Mouse (Mus musculus) gastrocnemius, postnatal 36 days (tissue): ENCODE measurements around the gene Svip. TPM values are rescaled to one million over a fixed set of nuclear protein-coding genes. Genes with fewer than 3 reads are reported as not detected.

Experiments used
- DNase-seq, 2 experiments: peaks; one replicate each; pipeline ENCODE4 v3.0.0; 2022
- intact Hi-C: fragments of 180-260 bp; cut with DNase I; formaldehyde crosslinking; loops from one replicate; pipeline ENCODE4 v1.15.1; 2025
- total RNA-seq, 2 experiments: library from RNA; stranded (reverse); gene quantifications; 2 replicates each; pipeline ENCODE4 v1.2.3; 2021

Svip gene
- total RNA-seq, 2 experiments from 2014 or later, result 13.8 to 17.7 TPM

DNA sequence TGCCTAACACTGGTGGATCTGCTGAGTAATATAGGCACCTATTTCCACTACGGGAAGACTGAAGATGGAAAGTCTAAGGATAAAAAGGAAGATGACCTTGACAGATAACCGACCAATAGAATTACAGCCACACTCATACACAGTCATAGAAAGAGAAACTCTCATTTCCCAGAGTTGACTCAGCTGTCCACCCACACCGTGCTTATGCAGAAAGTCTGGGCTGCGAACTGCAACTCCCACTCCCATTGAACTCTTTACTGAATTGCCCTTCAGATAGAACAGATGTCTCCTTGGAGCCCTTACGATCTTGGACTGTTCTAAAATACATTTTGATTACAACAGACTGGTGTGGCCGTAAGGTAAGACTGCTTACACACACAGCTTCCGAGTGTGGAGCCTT lies 41.1 kb downstream of the Svip start:
- no peak for DNase-seq
- intact Hi-C loops, result no loop called here

GRCm38 (mm10) chr7:51962219-51962952 lies 43.4 kb downstream of the Svip start:
- DNase-seq, result no peak
- intact Hi-C loops, result no loop called here

DNA sequence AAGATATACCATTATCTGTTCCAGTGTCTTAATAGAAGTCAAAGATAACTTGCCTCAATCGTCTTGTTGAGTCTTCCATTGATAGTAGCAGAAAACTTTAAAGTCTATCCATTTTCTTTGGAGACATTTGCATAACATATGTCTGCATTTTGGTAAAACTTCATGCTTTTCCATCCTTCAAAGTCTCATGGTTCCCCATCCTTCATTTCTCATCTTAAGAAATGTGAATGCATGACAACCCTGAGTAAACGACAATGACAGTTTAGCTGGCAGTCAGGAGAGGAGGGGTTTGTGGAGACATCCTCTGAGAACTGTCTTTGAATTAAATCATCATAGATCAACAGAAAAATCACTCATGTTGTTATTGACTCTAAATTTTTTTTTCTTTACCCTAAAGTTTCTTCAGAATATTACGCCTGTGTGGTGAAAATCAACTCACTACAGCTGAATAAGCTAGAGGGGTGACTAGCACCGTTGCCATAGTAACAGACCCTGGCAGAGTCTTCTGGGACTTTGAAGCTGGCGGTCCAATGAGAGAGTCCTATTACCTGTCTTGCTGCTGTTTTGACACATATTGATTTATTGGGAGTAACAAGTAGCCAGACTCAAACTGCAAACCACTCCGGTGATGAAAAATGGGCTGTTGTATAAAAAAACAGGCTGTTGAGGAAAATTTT lies 45.0 kb downstream of the Svip start:
- no peak for DNase-seq
- intact Hi-C loops, result no loop called here

DNA sequence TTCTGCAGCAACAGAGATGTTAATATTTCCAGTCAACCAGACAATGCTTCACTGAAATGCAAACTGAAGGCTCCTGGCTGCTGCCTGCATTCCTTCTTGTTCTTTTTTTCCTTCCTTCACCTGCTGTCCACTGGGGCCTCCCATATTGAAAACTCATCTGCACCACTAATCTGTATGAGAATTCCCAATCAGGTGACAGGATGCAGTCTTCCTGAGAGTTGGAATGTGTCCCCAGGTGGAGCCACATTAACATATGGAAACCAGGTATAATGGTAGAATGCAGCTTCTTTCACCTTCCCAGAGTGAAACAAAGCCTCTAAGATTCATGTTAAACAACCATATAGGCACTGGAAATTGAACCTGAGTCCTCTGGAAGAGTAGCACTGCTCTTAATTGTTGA lies 48.1 kb downstream of the Svip start:
- DNase-seq, result no peak
- intact Hi-C loops, result no loop called here

DNA sequence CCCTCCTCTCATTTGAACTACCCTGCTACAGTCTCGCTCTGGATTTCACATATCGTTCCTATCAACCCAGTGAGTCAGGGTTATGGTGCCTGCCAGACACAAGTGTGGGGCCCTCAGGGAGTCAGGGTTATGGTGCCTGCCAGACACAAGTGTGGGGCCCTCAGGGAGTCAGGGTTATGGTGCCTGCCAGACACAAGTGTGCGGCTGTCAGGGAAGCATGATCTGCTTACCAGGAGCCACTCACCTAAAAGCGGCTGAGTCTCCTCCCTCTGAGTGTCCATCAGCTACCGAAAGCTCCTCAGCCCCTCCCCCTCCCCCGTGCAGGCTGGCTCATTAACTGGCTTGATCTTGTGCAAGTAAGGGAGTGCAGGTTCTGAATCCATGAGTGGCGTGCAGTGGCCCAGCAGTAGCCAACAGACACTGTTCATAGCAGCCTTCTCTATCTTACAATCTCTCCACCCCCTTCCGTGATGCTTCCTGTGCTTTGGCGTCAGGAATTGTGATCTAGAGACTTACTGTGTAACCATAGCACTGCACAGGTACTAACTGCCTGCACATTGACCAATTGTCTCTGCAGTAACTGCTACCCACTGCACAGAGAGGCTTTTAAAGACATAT lies 50.3 kb downstream of the Svip start:
- intact Hi-C loops, result no loop called here
- no peak for DNase-seq

Other genes starting within 250 kb of the Svip start
- 1 to 10 TPM; 2.6 to 3.0 TPM for gene Gas2, start 144.0 kb downstream of the Svip start, total RNA-seq
- gene Fancf, start 143.8 kb downstream of the Svip start, total RNA-seq, result 1 to 10 TPM; 1.3 to 1.5 TPM
- not detected for gene 1700015G11Rik, start 9.7 kb upstream of the Svip start, total RNA-seq